Mouse (Mus musculus): ENCODE measurements around the gene Thoc7.

Gene Thoc7

GRCm38 (mm10) chr14:13933290-13934051 is 28.2 kb downstream of the Thoc7 start:
- no peak for DNase-seq

- peak; percentile 38 for DNase-seq
Observed at GRCm38 (mm10) chr14:13917630-13918029, 44.0 kb downstream of the Thoc7 start.

GRCm38 (mm10) chr14:13917208-13917607 is 44.4 kb downstream of the Thoc7 start:
- no peak for DNase-seq

- DNase-seq = no peak
Observed at GRCm38 (mm10) chr14:13915207-13915606, 46.4 kb downstream of the Thoc7 start.

DNA sequence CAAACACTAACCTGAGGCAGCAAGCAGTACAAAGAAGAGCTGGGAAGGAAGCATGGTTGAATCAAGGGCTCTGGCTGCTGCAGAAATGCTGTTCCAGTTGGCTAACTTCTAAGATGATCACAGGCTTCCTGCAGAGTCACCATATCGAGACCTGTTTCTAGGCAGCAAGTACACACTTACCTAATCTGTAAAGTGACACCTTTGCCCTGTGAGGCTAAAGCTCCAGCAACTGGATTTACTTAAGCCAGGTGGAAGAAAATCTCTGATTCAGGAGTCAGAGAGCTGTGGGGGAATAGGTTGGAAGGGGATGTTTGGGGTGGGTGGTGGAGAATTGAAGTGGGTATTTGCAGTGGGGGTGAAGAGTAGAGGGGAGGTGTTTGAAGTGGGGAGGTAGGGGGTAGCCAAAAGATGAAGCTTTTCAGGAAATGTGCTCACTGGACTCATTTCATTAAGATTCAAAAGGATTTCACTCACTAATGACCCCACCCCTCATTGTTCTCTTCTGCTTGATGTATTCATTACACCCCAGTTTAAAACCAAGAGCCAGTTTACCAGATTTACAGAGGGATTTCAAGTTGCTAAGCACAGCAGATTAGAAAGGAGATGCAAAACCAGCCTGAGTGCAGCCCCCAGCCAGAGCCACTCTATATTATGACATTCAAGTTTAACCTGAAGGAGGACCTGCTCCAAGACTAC is 47.1 kb downstream of the Thoc7 start, which contains the start of gene Gm281:
Gm281 (minus strand) TSS at position 92 of the 696 bp plus-strand sequence.
- DNase-seq = no peak

GRCm38 (mm10) chr14:13910148-13910547 is 51.5 kb downstream of the Thoc7 start:
- no peak for DNase-seq

GRCm38 (mm10) chr14:13907145-13907544 is 54.5 kb downstream of the Thoc7 start:
- DNase-seq = no peak

DNA sequence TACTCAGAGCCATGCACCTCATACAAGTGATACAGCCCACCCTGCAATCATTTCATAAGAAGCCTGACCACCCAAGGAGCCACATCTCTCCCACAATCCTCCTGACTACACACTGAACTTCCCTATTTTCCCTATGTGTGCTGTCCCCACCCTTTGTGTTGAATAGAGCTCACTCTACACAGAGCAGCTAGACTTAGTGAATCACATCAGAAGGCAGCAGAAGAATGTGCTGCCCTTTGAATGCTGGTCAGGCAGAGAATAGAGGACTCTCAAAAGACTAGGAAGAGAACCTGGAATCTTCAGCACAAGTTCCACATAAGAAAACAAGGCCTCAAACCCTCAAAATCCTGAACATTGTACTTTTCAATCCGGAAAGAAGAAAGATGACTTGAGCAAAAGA is 55.2 kb downstream of the Thoc7 start:
- no peak for DNase-seq

GRCm38 (mm10) chr14:13901611-13902067 is 60.0 kb downstream of the Thoc7 start:
- peak; percentile 7 for DNase-seq

Data from thymus, postnatal 25 days (tissue).